Mouse (Mus musculus) stomach, embryonic 14.5 days (tissue): Measurements from ENCODE around the gene Mrpl43. TPM values are rescaled to one million over a fixed set of nuclear protein-coding genes. Genes with fewer than 3 reads are reported as not detected.
A peak's percentile ranks its signal among the peaks of the same experiment; 100 is the strongest.

Experiments
- ATAC-seq: fragments of 200-750 bp; cut with Nextera tagmentation; 2 replicates; pipeline ENCODE4 v1.8.0; 2017; ENCODE audit warnings: low read depth, moderate TSS enrichment; ENCODE audit not compliant: insufficient number of reproducible peaks, insufficient read depth, low FRiP score
- H3K27ac ChIP-seq: fragments of 300-500 bp; sonication (generic); 2 replicates; pipeline ENCODE4 v1.5.1; 2014; ENCODE audit warnings: mild to moderate bottlenecking, low read length, moderate library complexity, mixed read lengths
- H3K27me3 ChIP-seq: fragments of 300-500 bp; sonication (generic); 2 replicates; pipeline ENCODE4 v1.6.1; 2014; ENCODE audit warnings: low read length, control low read depth, mixed read lengths; ENCODE audit not compliant: control insufficient read depth, insufficient read depth
- H3K36me3 ChIP-seq: fragments of 300-500 bp; sonication (generic); 2 replicates; pipeline ENCODE4 v1.6.1; 2014; ENCODE audit warnings: mild to moderate bottlenecking, control low read depth, low read length, moderate library complexity, mixed read lengths; ENCODE audit not compliant: control insufficient read depth, insufficient read depth
- H3K4me1 ChIP-seq: fragments of 300-500 bp; sonication (generic); 2 replicates; pipeline ENCODE4 v1.6.1; 2014; ENCODE audit warnings: low read length, control low read depth, mixed read lengths; ENCODE audit not compliant: control insufficient read depth, insufficient read depth
- H3K4me2 ChIP-seq: fragments of 300-500 bp; sonication (generic); replicated peaks from 2 replicates; pipeline ENCODE4 v1.6.1; 2014; ENCODE audit warnings: low read depth, low read length, control low read depth
- H3K4me3 ChIP-seq: fragments of 300-500 bp; sonication (generic); 2 replicates; pipeline ENCODE4 v1.5.1; 2014; ENCODE audit warnings: low read depth, low read length, control low read depth
- H3K9ac ChIP-seq: fragments of 300-500 bp; sonication (generic); replicated peaks from 2 replicates; pipeline ENCODE4 v1.6.1; 2014; ENCODE audit warnings: low read depth, mild to moderate bottlenecking, control low read depth, low read length, moderate library complexity, mixed read lengths
- H3K9me3 ChIP-seq: fragments of 300-500 bp; sonication (generic); 2 replicates; pipeline ENCODE4 v1.6.1; 2016; ENCODE audit warnings: low read depth, low read length, control low read depth; ENCODE audit not compliant: control insufficient read depth
- WGBS: fragments of 180-500 bp; shearing (Covaris S2); extraction: QIAGEN DNeasy Blood & Tissue Kit; methylation state at CpG from one replicate; pipeline ENCODE4 v1.1.7; 2014; 5-methylcytosine and 5-hydroxymethylcytosine counted together
- polyA plus RNA-seq: library from polyadenylated mRNA; unstranded; fragments of >200 nt; fragmentation: Nextera tagmentation; extraction: Ambion mirVana; gene quantifications from 2 replicates; pipeline ENCODE4 v1.2.1, GENCODE M21; 2014

The Mrpl43 gene
- polyA plus RNA-seq, 1 experiment from 2014 or later = 60.4 TPM

DNA sequence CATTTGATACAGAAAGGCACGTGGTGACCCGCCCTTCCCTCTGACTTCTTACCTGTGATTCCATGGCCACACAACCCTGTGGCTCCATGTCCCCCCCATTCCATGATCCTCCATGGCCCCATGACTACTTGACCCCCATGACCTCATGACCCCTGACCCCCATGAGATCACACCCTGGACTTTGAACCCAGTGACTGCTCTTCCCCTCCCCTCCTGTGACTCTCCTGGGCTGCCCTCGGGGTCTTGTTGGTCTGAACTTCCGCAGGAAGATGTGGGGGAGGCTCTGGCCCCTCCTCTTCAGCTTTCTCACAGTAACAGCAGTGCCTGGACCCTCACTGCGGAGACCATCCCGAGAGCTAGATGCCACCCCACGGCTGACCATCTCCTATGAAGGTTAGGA, 14.0 kb downstream of the Mrpl43 start:
- H3K27ac ChIP-seq = no peak overlapping the region
- no peak for ATAC-seq
- H3K4me2 ChIP-seq = no peak overlapping the region
- H3K4me1 ChIP-seq = peaks cover 20% of the 10 kb centered on the region; the same call in 1 of the 2 replicates
- no peak overlapping the region for H3K4me3 ChIP-seq
- H3K27me3 ChIP-seq = no peaks in the 10 kb centered on the region
- H3K9me3 ChIP-seq = no peaks in the 10 kb centered on the region
- H3K36me3 ChIP-seq = no peaks in the 10 kb centered on the region
- 43% methylated on average over 7 of the region's 7 CpGs for WGBS
- no peak overlapping the region for H3K9ac ChIP-seq

DNA sequence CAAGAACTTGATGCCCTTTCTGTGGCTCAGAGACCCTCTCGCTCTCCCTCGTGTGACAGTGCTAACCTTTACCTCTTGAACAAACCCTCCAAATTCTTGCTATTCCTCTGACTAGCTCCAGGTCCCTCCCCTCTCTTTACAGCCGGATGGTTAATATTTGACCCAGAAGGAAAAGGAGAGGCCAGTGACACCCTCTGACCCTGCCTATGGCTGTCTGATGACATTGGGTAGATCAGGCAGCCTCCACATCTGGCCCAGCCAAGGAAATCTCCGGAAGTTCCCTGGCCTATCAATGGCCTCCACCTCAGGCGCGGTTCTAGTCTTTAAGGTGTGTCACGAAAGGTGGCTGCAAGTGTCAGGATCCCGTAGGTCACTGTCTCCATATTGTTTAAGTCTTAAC, 15.2 kb downstream of the Mrpl43 start:
- 63% methylated on average over 8 of the region's 8 CpGs for WGBS
- no peak overlapping the region for H3K27ac ChIP-seq
- ATAC-seq = no peak
- H3K9me3 ChIP-seq = no peaks in the 10 kb centered on the region
- no peak overlapping the region for H3K4me3 ChIP-seq
- H3K36me3 ChIP-seq = no peaks in the 10 kb centered on the region
- no peak overlapping the region for H3K9ac ChIP-seq
- H3K4me1 ChIP-seq = peaks cover 20% of the 10 kb centered on the region; the same call in 1 of the 2 replicates
- peak overlapping the region; percentile 99; the same call in 1 of the 2 replicates for H3K4me2 ChIP-seq
- H3K27me3 ChIP-seq = no peaks in the 10 kb centered on the region

DNA sequence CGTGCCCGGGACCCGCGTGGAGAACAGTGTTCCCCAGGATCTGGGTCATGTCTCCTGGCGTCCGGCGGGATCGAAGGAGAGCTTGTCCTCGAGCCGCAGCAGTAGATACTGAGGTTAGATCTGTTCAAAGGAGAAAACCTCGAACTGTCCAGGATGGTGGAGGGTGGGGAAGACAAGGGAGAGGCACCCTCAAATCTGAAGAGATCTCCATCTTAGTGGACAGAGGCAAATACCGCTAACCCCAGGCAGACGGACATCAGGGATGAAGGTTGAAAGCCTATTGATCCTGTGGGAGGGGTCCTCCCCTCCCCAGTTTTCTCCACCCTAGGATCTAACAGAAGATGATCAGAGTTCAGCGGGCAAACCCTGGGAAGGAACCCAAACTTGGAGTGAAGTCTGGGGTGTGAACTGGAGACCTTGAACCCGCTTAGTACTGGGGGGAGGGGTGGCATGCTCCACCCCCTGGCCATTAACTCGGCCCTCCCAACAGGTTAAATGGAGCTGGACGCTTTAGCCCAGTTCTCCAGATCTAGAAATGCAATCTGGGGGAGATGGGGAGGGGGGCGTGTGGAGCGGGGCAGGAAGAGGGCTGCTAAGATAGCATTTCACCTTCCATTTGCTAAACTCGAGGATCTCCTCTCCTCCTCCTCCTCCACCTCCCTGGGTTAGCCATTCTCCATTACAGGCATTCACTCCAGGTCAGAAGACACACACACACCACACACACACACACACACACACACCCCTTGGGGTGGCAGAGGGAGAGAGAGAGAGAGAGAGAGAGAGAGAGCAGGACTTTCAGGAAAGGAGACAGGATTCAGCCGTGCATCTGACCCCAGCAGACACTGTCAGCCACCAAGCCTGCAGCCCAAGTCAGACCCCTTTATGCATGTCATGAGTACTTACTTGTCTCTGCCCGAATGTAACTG, 16.4 kb downstream of the Mrpl43 start:
- peak overlapping the region; percentile 99 for H3K4me2 ChIP-seq
- H3K27ac ChIP-seq = no peak overlapping the region
- no peaks in the 10 kb centered on the region for H3K27me3 ChIP-seq
- no peaks in the 10 kb centered on the region for H3K36me3 ChIP-seq
- ATAC-seq = 0 out of 2 replicates have a peak, but pooled peaks have one; percentile 1
- peak overlapping the region; percentile 56 for H3K4me3 ChIP-seq
- WGBS = 4% methylated on average over 22 of the region's 22 CpGs
- H3K9ac ChIP-seq = peak overlapping the region; percentile 48; the same call in 1 of the 2 replicates
- H3K9me3 ChIP-seq = no peaks in the 10 kb centered on the region
- peaks cover 20% of the 10 kb centered on the region; the same call in 1 of the 2 replicates for H3K4me1 ChIP-seq

DNA sequence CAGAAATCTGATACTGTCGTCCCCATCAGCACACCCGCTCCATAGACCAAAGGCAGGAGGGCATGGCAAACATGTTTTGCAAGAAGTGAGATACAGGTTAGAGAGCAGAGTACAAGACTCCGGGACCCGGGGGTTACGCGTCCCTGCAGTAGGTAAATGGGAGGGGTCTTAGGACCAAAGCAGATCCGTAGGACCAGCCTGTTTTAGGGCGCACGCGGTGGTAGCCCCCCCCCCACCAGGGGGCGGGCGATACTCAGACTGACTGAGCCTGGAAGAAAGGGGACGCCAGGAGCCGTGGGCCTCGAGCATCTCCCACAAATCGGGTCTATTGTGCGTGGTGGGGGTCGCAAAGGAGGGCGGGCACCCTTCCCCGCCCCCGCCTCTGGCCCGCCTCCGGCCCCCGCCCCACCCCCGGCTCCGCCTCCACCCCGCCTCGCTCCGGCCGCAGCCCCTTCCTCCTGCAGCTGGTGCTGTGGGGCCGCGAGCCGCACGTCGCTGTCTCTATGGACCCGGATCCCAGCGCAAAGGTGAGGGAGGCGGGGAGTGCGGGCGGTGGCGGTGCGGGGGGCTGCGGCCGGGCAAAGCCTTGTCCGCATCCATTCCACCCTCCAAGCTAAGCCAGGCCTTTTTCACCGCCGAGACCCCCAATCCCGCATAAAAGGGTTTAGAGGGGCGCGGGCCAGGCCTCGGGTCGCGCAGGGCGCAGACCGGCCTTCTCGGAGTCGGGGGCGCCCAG, 17.2 kb downstream of the Mrpl43 start, which contains the start of gene Sema4g:
Gene Sema4g, plus strand, starts transcription at position 271 of the 736 bp plus-strand sequence.
- H3K4me2 ChIP-seq = peak within 1 kb of the TSS; percentile 99
- no peaks in the 10 kb centered on the region for H3K9me3 ChIP-seq
- 1% methylated on average over 57 of the region's 58 CpGs for WGBS
- H3K4me1 ChIP-seq = peaks cover 20% of the 10 kb centered on the region; the same call in 1 of the 2 replicates
- H3K9ac ChIP-seq = peak within 1 kb of the TSS; percentile 48; the same call in 1 of the 2 replicates
- peak; percentile 70 for ATAC-seq
- H3K4me3 ChIP-seq = peak within 1 kb of the TSS; percentile 56
- H3K27me3 ChIP-seq = no peaks in the 10 kb centered on the region
- no peak within 1 kb of the TSS for H3K27ac ChIP-seq
- H3K36me3 ChIP-seq = no peaks in the 10 kb centered on the region

DNA sequence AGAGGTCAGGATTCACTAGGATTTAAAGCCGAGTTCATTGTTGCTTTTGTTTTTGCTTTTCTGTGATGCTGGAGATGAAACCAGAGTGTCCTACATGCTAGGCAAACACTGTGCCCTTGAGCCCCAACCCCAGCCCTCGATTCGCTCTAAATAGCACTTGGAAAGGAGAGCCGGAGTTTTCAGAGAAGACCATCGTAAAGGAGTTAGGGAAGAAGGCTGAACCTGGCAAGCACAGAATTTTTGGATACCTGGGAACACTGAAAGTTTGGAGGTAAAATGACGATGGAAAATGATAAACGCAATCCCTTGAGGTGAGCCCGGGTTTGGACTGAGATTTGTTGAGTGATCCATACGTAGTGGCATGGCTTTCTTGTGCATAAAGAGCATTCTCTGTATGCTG, 17.9 kb downstream of the Mrpl43 start:
- ATAC-seq = no peak
- WGBS = 25% methylated on average over 9 of the region's 9 CpGs
- no peaks in the 10 kb centered on the region for H3K9me3 ChIP-seq
- no peak overlapping the region for H3K9ac ChIP-seq
- H3K36me3 ChIP-seq = no peaks in the 10 kb centered on the region
- H3K4me2 ChIP-seq = peak overlapping the region; percentile 99
- H3K27ac ChIP-seq = no peak overlapping the region
- peak overlapping the region; percentile 56 for H3K4me3 ChIP-seq
- H3K27me3 ChIP-seq = no peaks in the 10 kb centered on the region
- H3K4me1 ChIP-seq = peaks cover 20% of the 10 kb centered on the region; the same call in 1 of the 2 replicates

DNA sequence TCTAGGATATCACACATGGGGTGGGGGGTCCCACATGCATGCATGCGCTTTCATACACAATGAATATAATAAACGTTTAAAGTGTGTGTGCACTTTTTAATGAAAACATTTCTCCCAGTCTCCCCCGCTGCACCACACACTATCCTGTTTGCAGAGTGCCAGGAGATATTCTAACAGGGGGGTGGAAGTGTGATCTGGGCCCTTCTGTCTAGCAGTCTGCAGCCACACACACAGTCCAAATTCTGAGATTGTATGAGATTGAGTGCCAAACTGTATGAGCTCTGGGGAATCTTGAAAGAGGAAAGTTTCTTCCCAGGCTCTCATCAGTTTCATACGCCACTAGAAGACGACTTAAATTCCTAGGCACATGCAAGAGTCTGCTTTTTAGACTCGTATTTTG, 18.4 kb downstream of the Mrpl43 start:
- WGBS = 56% methylated on average over 6 of the region's 6 CpGs
- Histone ChIP-seq H3K4me1 (peaks cover 20% of the 10 kb centered on the region; the same call in 1 of the 2 replicates), H3K27me3 (no peaks in the 10 kb centered on the region), H3K9ac (no peak overlapping the region), H3K36me3 (no peaks in the 10 kb centered on the region), H3K27ac (no peak overlapping the region), H3K4me2 (no peak overlapping the region), H3K9me3 (no peaks in the 10 kb centered on the region), H3K4me3 (no peak overlapping the region)
- no peak for ATAC-seq

DNA sequence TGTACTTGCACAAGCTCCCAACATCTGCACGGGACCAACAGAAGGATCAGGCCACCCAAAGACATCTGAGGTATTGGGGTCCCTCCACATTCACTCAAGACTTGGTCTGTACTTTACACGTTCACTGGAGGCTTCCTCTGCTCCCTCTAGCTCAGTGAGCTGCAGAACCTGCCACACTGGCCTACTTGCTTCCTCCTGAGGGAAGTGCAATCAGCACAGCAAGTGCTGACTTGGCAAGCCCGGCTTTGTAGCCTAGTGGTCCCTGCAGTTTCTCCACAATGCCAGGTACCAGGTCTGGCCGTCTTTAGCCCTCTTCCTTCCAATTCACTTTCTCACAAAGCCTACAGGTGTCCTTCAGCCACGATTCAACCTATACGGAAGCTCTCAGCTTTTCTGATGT, 19.2 kb downstream of the Mrpl43 start:
- Histone ChIP-seq H3K4me3 (no peak overlapping the region), H3K9me3 (no peaks in the 10 kb centered on the region), H3K36me3 (peaks cover under 1% of the 10 kb centered on the region; the same call in 1 of the 2 replicates), H3K9ac (no peak overlapping the region), H3K4me1 (peaks cover 17% of the 10 kb centered on the region; the same call in 1 of the 2 replicates), H3K27ac (no peak overlapping the region), H3K27me3 (no peaks in the 10 kb centered on the region), H3K4me2 (no peak overlapping the region)
- ATAC-seq = no peak
- WGBS = 64% methylated on average over 6 of the region's 6 CpGs
